Mouse (Mus musculus) thymus, postnatal 25 days (tissue): ENCODE measurements around the gene Tle3.

Experiments
- DNase-seq: peaks from one replicate; pipeline ENCODE4 v3.0.0; 2022

Tle3 gene

GRCm38 (mm10) chr9:61359741-61360140 lies 12.4 kb upstream of the Tle3 start:
- no peak for DNase-seq

- no peak for DNase-seq
Measured at GRCm38 (mm10) chr9:61360163-61360562, 12.0 kb upstream of the Tle3 start.

DNA sequence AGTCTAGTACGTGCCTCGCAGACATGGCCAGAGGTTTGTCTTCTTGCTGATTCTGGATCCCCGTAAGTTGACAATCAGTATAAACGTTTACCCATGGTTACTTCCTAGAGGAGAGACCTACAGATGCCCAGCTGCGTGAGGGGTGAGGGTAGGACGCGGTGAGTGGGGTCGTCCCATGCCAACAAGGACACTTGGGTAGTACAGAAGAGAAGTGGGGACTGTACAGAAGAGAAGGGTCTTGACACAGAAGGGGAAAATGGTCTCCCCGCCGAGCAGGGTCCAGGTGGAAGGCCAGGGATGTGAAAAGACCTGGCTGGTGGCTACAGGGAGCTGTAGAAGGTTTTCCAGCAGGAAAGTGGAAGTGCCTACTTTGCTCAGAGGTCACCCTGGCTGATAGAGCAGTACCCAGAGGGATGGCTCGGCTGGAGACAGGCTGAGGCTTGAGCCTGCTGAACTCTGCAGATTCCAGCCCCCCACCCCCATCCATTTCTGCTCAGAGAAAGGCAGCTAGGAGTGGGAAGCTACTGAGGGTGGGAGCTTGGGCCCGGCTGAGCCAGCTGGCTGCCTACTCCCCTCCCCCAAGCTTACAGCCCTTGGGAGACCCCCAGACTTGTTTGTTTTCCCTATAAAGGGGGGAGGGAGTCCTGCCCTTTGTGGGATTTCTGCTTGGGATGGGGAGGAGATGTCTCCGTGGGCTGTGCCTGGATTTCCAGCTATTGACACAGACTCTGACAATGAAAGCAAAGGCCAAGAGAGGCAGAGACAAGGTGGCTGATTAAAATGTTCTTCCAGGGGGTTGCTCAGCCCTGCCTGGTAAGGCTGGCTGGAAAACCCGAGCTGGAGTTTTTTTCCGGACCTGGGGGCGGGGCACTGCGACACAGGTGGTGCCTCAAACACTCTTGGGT lies 11.2 kb upstream of the Tle3 start:
- peak; percentile 72 for DNase-seq

- no peak for DNase-seq
Measured at GRCm38 (mm10) chr9:61363194-61363593, 9.0 kb upstream of the Tle3 start.

DNA sequence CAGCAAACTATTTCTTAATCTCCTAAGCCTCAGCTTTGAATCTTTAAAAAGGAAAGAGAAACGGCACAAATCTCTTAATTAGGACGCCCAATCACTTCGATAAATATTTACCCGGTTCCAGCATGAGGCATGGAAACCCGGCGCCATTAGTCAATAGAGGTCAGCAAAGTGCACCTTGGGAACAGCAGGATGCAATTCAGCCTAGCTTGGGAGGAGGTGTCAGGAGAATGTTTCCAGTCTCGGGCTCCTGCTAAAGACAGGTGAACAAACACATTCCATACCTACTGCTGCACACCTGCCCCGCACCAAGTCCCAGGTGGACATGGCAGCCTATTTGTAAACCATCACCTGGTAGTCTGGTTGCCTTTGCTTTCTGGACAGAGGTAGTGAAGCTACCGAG lies 6.1 kb upstream of the Tle3 start:
- DNase-seq = no peak

DNA sequence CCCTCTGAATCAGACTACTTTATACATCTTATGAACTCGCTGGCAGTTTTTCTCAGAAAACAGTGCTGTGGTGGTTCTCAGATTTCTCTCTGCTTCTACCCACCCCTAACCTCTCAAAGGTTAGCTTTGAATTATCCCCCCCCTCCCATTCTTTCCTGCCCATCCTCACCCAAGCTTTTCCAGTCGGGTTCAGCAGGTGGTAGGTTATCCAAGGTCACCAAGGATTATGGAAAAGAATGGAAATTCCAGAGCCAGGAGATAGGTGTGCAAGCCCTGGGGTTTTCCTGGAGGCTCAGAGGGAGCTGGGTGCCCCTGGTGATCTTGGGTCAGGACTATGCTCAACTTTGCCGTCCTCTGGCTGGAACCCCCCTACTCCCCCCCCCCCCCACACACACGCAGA lies 5.0 kb upstream of the Tle3 start:
- DNase-seq = no peak

GRCm38 (mm10) chr9:61367857-61368566 lies 4.2 kb upstream of the Tle3 start:
- no peak for DNase-seq

DNA sequence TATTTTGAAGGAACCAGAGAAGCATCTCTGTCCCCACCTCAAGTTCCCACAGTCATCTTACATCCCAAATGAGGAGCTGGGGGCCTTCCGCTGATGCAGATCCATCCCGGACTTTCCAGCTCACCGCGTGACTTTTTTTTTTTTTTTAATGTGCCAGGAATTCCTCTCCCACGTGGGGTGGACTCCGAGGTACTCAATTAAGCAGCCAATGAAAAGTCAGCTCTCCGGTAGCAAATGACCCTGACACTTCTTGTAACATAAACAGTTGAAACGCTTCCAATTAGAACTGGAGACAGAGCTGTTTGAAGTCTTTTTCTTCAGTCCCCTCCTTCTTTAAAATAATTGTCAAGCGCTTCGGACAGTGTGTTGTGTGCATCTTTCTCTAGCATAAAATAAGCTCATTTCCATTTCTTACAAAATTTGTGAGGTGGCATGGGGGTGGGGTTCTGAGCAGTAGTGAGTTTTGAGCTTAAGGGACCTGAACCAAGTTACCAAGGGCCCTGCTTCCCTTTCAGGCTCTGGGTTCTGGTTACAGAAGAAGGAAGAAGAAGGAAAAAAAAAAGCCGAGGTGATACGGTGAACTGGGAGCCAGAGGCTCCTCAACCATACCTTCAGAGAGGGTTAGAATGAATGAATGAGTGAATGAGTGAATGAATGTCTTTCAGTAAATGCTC lies 3.5 kb upstream of the Tle3 start:
- no peak for DNase-seq

- peak; percentile 57 for DNase-seq
Measured at GRCm38 (mm10) chr9:61369316-61370273, 2.6 kb upstream of the Tle3 start.

DNA sequence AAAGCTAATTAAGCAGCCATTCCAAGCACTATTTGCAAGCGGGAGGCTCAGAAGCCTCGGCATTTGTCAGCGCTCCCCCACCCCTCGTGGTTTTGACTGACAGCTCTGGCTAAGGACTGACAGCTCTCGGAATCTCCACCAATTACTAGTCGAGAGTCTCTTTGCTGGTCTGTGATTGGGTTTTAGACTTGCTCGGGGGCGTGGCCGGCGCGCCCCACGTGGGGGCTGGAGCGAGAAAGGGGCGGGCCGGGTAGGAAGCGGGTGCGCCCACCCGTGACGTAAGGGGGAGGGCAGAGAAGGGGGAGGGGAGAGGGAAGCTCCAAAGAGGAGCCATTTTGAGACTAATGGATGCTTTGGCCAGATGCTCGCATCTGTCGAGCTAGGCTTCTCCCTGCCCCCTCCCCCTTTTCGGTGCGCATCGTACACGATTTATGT lies 1.7 kb upstream of the Tle3 start:
- DNase-seq = peak; percentile 99

- peak; percentile 73 for DNase-seq
Measured at GRCm38 (mm10) chr9:61370889-61371754, 1.0 kb upstream of the Tle3 start.

- no peak for DNase-seq
Measured at GRCm38 (mm10) chr9:61372510-61372975, 377 bp downstream of the Tle3 start.

- no peak for DNase-seq
Measured at GRCm38 (mm10) chr9:61372976-61373633, 939 bp downstream of the Tle3 start.

DNA sequence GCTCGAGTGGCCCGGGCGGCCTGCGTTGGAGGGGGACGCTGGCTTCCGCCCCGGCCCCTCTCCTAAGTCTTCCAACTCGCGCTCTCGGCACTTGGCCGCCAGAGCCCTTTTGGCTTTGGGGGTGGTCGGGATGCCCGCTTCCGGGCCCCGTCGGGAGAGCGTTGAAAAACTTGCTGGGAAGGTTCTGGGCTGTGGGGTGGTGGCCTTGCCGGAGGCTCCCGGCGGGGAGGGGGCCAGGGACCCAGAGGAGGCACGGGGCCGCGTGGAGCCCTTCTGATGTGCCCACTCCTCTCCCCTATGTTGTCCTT lies 1.4 kb downstream of the Tle3 start:
- peak; percentile 64 for DNase-seq

GRCm38 (mm10) chr9:61373942-61374900 lies 2.1 kb downstream of the Tle3 start:
- DNase-seq = peak; percentile 64

DNA sequence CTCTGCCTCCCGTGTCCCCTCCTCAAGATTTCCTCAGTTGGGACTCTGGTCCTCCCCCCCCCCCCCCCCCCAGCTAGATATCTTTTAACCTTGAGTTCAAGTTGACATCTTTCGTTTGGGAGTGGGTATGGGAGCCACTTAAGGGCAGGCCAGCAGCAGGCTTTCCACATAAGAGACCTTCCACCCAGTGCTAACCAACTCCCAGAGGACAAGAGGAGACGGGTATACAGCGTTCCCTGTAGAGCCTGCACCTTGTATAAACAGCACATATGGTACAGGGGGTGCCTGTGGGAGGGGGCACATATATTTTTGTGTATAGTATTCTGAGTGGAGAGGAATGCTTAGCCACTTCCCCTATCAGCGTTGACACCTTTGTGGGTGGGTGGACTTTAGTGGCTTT lies 2.8 kb downstream of the Tle3 start:
- no peak for DNase-seq

- DNase-seq = no peak
Measured at GRCm38 (mm10) chr9:61375802-61376561, 3.8 kb downstream of the Tle3 start.

DNA sequence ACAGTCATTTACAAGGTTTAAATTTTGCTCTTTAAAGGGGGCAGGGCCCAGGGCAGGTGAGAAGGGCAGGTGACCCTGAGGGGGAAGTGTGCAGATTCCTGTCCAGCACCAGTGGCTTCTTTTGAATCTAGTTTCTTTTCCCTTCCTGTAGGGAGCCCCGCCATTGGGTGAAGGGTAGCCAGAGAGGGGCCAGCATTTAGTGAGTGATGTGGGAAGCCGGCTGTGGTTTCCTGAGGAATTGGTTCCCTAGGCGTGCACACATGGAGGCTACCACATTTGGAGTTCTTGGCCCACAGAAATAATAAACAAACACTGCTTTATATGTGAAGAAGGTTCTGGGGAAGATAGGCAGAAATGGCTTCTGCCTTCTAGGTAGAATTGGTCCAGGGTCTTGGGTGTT lies 4.5 kb downstream of the Tle3 start:
- no peak for DNase-seq
